Mouse (Mus musculus): ENCODE measurements around the gene Hist1h3c. TPM values are rescaled to one million over a fixed set of nuclear protein-coding genes. Genes with fewer than 3 reads are reported as not detected.
A peak's percentile ranks its signal among the peaks of the same experiment; 100 is the strongest.
"Not testable (repeated sequence)": the region's sequence is repeated elsewhere in the genome, so short reads cannot be mapped to it uniquely, and the experiment has no call there.

Hist1h3c gene
- total and polyA plus RNA-seq, 2 experiments from 2014 or later, result 420 TPM; not detected in 1

- H3K9me3 ChIP-seq (ENCODE audit: low read length), result no peaks in the 10 kb centered on the region
- no peaks in the 10 kb centered on the region for H3K36me3 ChIP-seq (ENCODE audit: insufficient read depth, low read length)
- H3K4me1 ChIP-seq (ENCODE audit: insufficient read depth, low read length), result 0 out of 2 replicates have a peak, but pooled peaks cover 4% of the 10 kb centered on the region
- DNase-seq (ENCODE audit: low spot score) (no peak), ATAC-seq (ENCODE audit: low FRiP score) (no peak)
- H3K9ac ChIP-seq (replicated peaks; ENCODE audit: low read length, poor library complexity, severe bottlenecking), result peak overlapping the region; percentile 25; the same call in 1 of the 2 replicates
- peak overlapping the region; percentile 58 for H3K4me3 ChIP-seq (ENCODE audit: low read depth, low read length)
- peak overlapping the region; percentile 67 for H3K27ac ChIP-seq (ENCODE audit: low read depth, low read length)
- peak overlapping the region; percentile 82 for H3K4me2 ChIP-seq (ENCODE audit: low read depth, low read length, poor library complexity, severe bottlenecking)
- WGBS, result 1% methylated on average over 10 of the region's 10 CpGs
- no peak for TF ChIP-seq CTCF (IDR thresholded peaks at IDR 0.05)
- H3K27me3 ChIP-seq (ENCODE audit: insufficient read depth, low read length), result no peaks in the 10 kb centered on the region
These were observed 17.8 kb upstream of the Hist1h3c start for GRCm38 (mm10) chr13:23763242-23763585.

DNA sequence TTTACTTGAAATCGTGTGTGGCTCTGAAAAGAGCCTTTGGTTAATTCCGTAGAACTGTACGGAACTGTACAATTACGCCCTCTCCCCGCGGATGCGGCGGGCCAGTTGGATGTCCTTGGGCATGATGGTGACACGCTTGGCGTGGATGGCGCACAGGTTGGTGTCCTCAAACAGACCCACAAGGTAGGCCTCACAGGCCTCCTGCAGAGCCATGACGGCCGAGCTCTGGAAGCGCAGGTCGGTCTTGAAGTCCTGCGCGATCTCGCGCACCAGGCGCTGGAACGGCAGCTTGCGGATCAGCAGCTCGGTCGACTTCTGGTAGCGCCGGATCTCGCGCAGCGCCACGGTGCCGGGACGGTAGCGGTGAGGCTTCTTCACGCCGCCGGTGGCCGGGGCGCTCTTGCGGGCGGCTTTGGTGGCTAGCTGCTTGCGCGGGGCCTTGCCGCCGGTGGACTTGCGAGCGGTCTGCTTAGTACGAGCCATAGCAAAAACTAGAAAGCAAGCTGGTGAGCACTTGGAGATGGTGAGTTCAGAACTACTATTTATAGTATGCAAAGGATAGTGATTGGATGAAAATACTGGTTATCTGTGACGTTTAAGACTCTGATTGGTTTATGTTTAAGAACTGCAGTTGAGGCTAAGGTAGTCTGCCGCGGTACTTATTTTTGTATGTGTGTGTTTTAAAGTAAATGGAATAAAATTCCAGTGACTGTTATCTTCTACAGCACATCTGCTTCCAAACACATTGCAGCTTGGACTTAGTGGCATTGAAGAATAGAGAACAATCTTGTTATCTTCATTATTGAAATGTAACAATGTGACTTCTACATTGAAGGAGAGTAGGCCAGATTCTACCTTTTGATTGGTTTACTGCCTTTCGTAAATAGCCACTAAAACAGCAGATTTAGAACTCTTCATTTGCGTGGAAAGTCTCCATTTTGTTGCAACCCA lies 16.7 kb upstream of the Hist1h3c start, which contains the start of gene Hist1h3a:
Gene Hist1h3a, minus strand, starts transcription at position 516 of the 951 bp plus-strand sequence.
- ATAC-seq (ENCODE audit: low FRiP score), result peak; percentile 70
- not testable (repeated sequence) for H3K9me3 ChIP-seq (ENCODE audit: low read length)

DNA sequence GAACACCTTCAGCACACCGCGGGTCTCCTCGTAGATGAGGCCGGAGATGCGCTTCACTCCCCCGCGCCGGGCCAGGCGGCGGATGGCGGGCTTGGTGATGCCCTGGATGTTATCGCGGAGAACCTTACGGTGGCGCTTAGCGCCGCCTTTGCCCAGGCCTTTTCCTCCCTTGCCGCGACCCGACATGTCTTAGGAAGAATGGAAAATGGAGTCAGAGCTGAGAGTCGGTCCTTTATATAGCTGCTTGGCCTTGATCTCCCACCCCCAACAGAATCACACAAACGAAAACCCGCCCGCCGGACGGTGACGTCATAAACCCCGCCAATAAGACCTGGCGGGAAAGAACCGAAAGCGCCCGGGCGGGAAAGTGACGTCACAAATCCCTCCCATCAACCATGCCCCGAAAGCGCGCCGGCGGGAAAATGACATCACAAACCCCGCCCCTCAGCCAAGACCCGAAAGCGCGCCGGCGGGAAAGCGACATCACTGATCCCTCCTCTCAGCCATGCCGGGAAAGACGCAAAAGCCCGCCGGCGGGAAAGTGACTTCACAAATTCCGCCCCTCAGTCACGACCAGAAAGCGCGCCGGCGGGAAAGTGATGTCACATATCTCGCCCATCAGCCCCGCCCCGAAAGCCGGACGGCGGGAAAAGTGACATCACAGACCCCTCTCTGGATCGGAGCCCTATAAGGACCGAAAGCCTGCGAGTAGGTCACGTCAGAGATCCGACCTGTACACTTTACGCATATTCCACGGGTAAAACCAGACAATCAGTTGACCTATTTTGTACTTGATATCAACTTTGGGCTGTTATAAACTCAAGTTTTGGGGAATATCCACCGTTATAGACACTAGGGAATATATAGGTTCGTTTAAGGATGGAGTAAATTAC lies 15.8 kb upstream of the Hist1h3c start, which contains the start of gene Hist1h4a:
Gene Hist1h4a, minus strand, starts transcription at position 259 of the 893 bp plus-strand sequence.
- ATAC-seq (ENCODE audit: low FRiP score), result peak; percentile 84
- DNase-seq (ENCODE audit: low spot score), result peak; percentile 99
- Histone ChIP-seq H3K9me3 (ENCODE audit: low read length) (no peaks in the 10 kb centered on the region), H3K9ac (replicated peaks; ENCODE audit: low read length, poor library complexity, severe bottlenecking) (peak within 1 kb of the TSS; percentile 52; the same call in 1 of the 2 replicates), H3K36me3 (ENCODE audit: insufficient read depth, low read length) (no peaks in the 10 kb centered on the region), H3K4me3 (ENCODE audit: low read depth, low read length) (peak within 1 kb of the TSS; percentile 58), H3K4me2 (ENCODE audit: low read depth, low read length, poor library complexity, severe bottlenecking) (peak within 1 kb of the TSS; percentile 82), H3K4me1 (ENCODE audit: insufficient read depth, low read length) (peaks cover 8% of the 10 kb centered on the region; the same call in 1 of the 2 replicates), H3K27me3 (ENCODE audit: insufficient read depth, low read length) (no peaks in the 10 kb centered on the region), H3K27ac (ENCODE audit: low read depth, low read length) (peak within 1 kb of the TSS; percentile 75)
- TF ChIP-seq CTCF (IDR thresholded peaks at IDR 0.05), result peak; percentile 18
- under 1% methylated on average over 61 of the region's 72 CpGs for WGBS

More for the DNA sequence above, 16.7 kb upstream of the Hist1h3c start, which contains the start of gene Hist1h3a:
- WGBS, result under 1% methylated on average over 25 of the region's 52 CpGs
- not testable (repeated sequence) for H3K4me1 ChIP-seq (ENCODE audit: insufficient read depth, low read length); H3K36me3 ChIP-seq (ENCODE audit: insufficient read depth, low read length); H3K27me3 ChIP-seq (ENCODE audit: insufficient read depth, low read length)
- H3K9ac ChIP-seq (replicated peaks; ENCODE audit: low read length, poor library complexity, severe bottlenecking), result peak within 1 kb of the TSS; percentile 25; the same call in 1 of the 2 replicates
- H3K27ac ChIP-seq (ENCODE audit: low read depth, low read length), result peak within 1 kb of the TSS; percentile 75
- DNase-seq (ENCODE audit: low spot score), result peak; percentile 93
- peak within 1 kb of the TSS; percentile 82 for H3K4me2 ChIP-seq (ENCODE audit: low read depth, low read length, poor library complexity, severe bottlenecking)
- H3K4me3 ChIP-seq (ENCODE audit: low read depth, low read length), result peak within 1 kb of the TSS; percentile 58

DNA sequence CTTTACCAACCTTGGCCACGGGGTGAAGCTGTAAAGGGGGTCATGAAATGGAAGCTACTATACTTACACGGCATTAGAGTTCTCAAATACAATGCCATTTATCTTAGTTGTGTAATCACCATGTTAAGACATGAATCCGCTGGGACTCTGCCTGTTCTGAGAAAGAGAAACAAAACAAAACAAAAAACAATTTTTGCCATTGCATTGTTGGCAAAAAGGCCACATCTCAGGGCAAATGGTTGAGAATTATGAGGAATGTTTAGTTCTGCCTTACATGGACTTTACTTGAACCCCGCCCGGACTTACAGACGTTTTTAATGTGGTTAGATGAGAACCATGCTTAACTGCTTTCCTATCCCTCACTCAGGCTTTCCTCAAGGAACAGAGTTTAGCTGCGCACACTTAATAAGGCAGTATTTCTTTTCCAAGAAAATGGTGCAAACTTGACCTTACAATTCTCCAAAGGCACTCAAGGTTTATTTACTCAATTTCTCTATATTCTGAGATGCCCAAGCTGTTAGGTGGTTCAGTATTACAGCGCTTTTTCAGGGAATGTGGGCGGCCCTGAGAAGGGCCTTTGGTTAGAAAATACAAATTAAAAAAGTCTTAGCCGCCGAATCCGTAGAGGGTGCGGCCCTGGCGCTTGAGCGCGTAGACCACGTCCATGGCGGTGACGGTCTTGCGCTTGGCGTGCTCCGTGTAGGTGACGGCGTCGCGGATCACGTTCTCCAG lies 15.0 kb upstream of the Hist1h3c start:
- Histone ChIP-seq H3K9ac (replicated peaks; ENCODE audit: low read length, poor library complexity, severe bottlenecking) (peak overlapping the region; percentile 52; the same call in 1 of the 2 replicates), H3K9me3 (ENCODE audit: low read length) (no peaks in the 10 kb centered on the region), H3K4me1 (ENCODE audit: insufficient read depth, low read length) (peaks cover 8% of the 10 kb centered on the region; the same call in 1 of the 2 replicates), H3K27ac (ENCODE audit: low read depth, low read length) (peak overlapping the region; percentile 75), H3K36me3 (ENCODE audit: insufficient read depth, low read length) (no peaks in the 10 kb centered on the region), H3K27me3 (ENCODE audit: insufficient read depth, low read length) (no peaks in the 10 kb centered on the region), H3K4me3 (ENCODE audit: low read depth, low read length) (peak overlapping the region; percentile 58), H3K4me2 (ENCODE audit: low read depth, low read length, poor library complexity, severe bottlenecking) (peak overlapping the region; percentile 82)
- ATAC-seq (ENCODE audit: low FRiP score), result peak; percentile 52
- WGBS, result 2% methylated on average over 20 of the region's 27 CpGs
- peak; percentile 53 for DNase-seq (ENCODE audit: low spot score)
- peak; percentile 54 for TF ChIP-seq CTCF (IDR thresholded peaks at IDR 0.05)

- H3K4me3 ChIP-seq (ENCODE audit: low read depth, low read length), result no peak overlapping the region
- DNase-seq (ENCODE audit: low spot score) (no peak), ATAC-seq (ENCODE audit: low FRiP score) (no peak)
- no peaks in the 10 kb centered on the region for H3K9me3 ChIP-seq (ENCODE audit: low read length)
- 59% methylated on average over 1 of the region's 1 CpGs for WGBS
- H3K27me3 ChIP-seq (ENCODE audit: insufficient read depth, low read length), result no peaks in the 10 kb centered on the region
- peak overlapping the region; percentile 82 for H3K4me2 ChIP-seq (ENCODE audit: low read depth, low read length, poor library complexity, severe bottlenecking)
- no peak overlapping the region for H3K27ac ChIP-seq (ENCODE audit: low read depth, low read length)
- peaks cover 8% of the 10 kb centered on the region; the same call in 1 of the 2 replicates for H3K4me1 ChIP-seq (ENCODE audit: insufficient read depth, low read length)
- no peaks in the 10 kb centered on the region for H3K36me3 ChIP-seq (ENCODE audit: insufficient read depth, low read length)
- no peak for TF ChIP-seq CTCF (IDR thresholded peaks at IDR 0.05)
- no peak overlapping the region for H3K9ac ChIP-seq (replicated peaks; ENCODE audit: low read length, poor library complexity, severe bottlenecking)
These were observed 14.5 kb upstream of the Hist1h3c start for GRCm38 (mm10) chr13:23759916-23760239.
